Mouse (Mus musculus) MEL (cell line): ENCODE data around the gene Adra1d. TPM values are rescaled to one million over a fixed set of nuclear protein-coding genes. Genes with fewer than 3 reads are reported as not detected.

ENCODE experiments used
- DNase-seq: peaks from one replicate; pipeline ENCODE4 v3.0.0; 2011; ENCODE audit warnings: low read depth, low spot score
- H3K27ac ChIP-seq: 2 replicates; pipeline ENCODE4 v1.5.1; 2012; ENCODE audit warnings: low read depth, mild to moderate bottlenecking, control low read depth, low read length, moderate library complexity; ENCODE audit not compliant: control insufficient read depth
- H3K27me3 ChIP-seq, 2 experiments: fragments of 150-350 bp in 1 of 2; sonication (generic) in 1 of 2; 2 replicates each; pipeline ENCODE4 v1.6.1; 2012; ENCODE audit warnings: low read length in 2 of 2, mild to moderate bottlenecking in 2 of 2, improper control_type of control experiment in 1 of 2, moderate library complexity in 1 of 2; ENCODE audit not compliant: insufficient read depth in 2 of 2, control insufficient read depth in 1 of 2
- H3K36me3 ChIP-seq, 2 experiments: 2 replicates each; pipeline ENCODE4 v1.6.1; 2012 to 2014; ENCODE audit warnings: low read length in 2 of 2, improper control_type of control experiment in 1 of 2, inconsistent platforms in 1 of 2, mild to moderate bottlenecking in 1 of 2; ENCODE audit not compliant: insufficient read depth in 2 of 2, control insufficient read depth in 1 of 2
- H3K4me1 ChIP-seq, 2 experiments: fragments of 150-350 bp in 1 of 2; sonication (generic) in 1 of 2; 2 replicates each; pipeline ENCODE4 v1.6.1; 2012; ENCODE audit warnings: low read length in 2 of 2, improper control_type of control experiment in 1 of 2, mild to moderate bottlenecking in 1 of 2; ENCODE audit not compliant: insufficient read depth in 2 of 2, control insufficient read depth in 1 of 2
- H3K4me3 ChIP-seq, 2 experiments: fragments of 150-350 bp in 1 of 2; sonication (generic) in 1 of 2; 2 replicates each; pipeline ENCODE4 v1.5.1; 2012; ENCODE audit warnings: low read depth in 2 of 2, low read length in 2 of 2, mild to moderate bottlenecking in 2 of 2, moderate library complexity in 2 of 2, control low read depth in 1 of 2, improper control_type of control experiment in 1 of 2; ENCODE audit not compliant: control insufficient read depth in 1 of 2, insufficient read depth in 1 of 2
- H3K79me2 ChIP-seq: 2 replicates; pipeline ENCODE4 v1.6.1; 2012; ENCODE audit warnings: mild to moderate bottlenecking, low read length, moderate library complexity; ENCODE audit not compliant: control insufficient read depth, poor library complexity, insufficient read depth
- H3K9ac ChIP-seq: 2 replicates; pipeline ENCODE4 v1.6.1; 2012; ENCODE audit warnings: low read depth, mild to moderate bottlenecking, control low read depth, low read length, moderate library complexity; ENCODE audit not compliant: control insufficient read depth, poor library complexity, severe bottlenecking
- H3K9me3 ChIP-seq: fragments of 150-350 bp; sonication (generic); replicated peaks from 2 replicates; pipeline ENCODE4 v1.6.1; 2012; ENCODE audit warnings: mild to moderate bottlenecking, low read length, improper control_type of control experiment, moderate library complexity; ENCODE audit not compliant: insufficient read depth
- CHD1 ChIP-seq: IDR thresholded peaks from 2 replicates; pipeline ENCODE4 v1.6.1; 2012; ENCODE audit warnings: low read depth, mild to moderate bottlenecking, inconsistent platforms, low read length, improper control_type of control experiment
- E2F4 ChIP-seq: IDR thresholded peaks from 2 replicates; pipeline ENCODE4 v1.6.1; 2011; ENCODE audit warnings: low read depth, low read length, improper control_type of control experiment, borderline replicate concordance
- GABPA ChIP-seq: IDR thresholded peaks from 2 replicates; pipeline ENCODE4 v1.6.1; 2012; ENCODE audit warnings: low read depth, mild to moderate bottlenecking, inconsistent platforms, low read length, improper control_type of control experiment, moderate library complexity
- KAT2A ChIP-seq: conservative IDR thresholded peaks from 2 replicates; pipeline ENCODE4 v1.6.1; 2012; ENCODE audit warnings: low read depth, low read length, improper control_type of control experiment, inconsistent platforms
- MAFK ChIP-seq: IDR thresholded peaks from 2 replicates; pipeline ENCODE4 v1.6.1; 2011; ENCODE audit warnings: low read depth, mild to moderate bottlenecking, low read length, improper control_type of control experiment, borderline replicate concordance
- MAZ ChIP-seq: IDR thresholded peaks from 2 replicates; pipeline ENCODE4 v1.6.1; 2012; ENCODE audit warnings: low read depth, mild to moderate bottlenecking, inconsistent platforms, low read length, improper control_type of control experiment
- MEF2A ChIP-seq: IDR thresholded peaks from 2 replicates; pipeline ENCODE4 v1.6.1; 2014; ENCODE audit warnings: low read depth, mild to moderate bottlenecking, inconsistent platforms, low read length, improper control_type of control experiment; ENCODE audit not compliant: poor library complexity, insufficient replicate concordance, severe bottlenecking; ENCODE audit errors: extremely low read depth
- NRF1 ChIP-seq: IDR thresholded peaks from 2 replicates; pipeline ENCODE4 v1.6.1; 2014; ENCODE audit warnings: low read depth, mild to moderate bottlenecking, inconsistent platforms, low read length, improper control_type of control experiment, moderate library complexity; ENCODE audit not compliant: poor library complexity, insufficient read depth, severe bottlenecking
- POLR2AphosphoS5 ChIP-seq: IDR thresholded peaks from 2 replicates; pipeline ENCODE4 v1.6.1; 2012; ENCODE audit warnings: low read depth, borderline replicate concordance, mild to moderate bottlenecking, inconsistent platforms, low read length, moderate library complexity, mixed read lengths
- RAD21 ChIP-seq: IDR thresholded peaks from 2 replicates; pipeline ENCODE4 v1.6.1; 2011; ENCODE audit warnings: mild to moderate bottlenecking, low read depth, low read length, improper control_type of control experiment
- SMC3 ChIP-seq: IDR thresholded peaks from 2 replicates; pipeline ENCODE4 v1.6.1; 2011; ENCODE audit warnings: low read depth, low read length, improper control_type of control experiment
- TAL1 ChIP-seq: IDR thresholded peaks from 2 replicates; pipeline ENCODE4 v1.6.1; 2012; ENCODE audit warnings: mild to moderate bottlenecking, inconsistent platforms, low read length, moderate library complexity, mixed read lengths
- USF1 ChIP-seq: IDR thresholded peaks from 2 replicates; pipeline ENCODE4 v1.6.1; 2014; ENCODE audit warnings: low read depth, mild to moderate bottlenecking, inconsistent platforms, low read length, improper control_type of control experiment, moderate library complexity
- ZC3H11A ChIP-seq: IDR thresholded peaks from 2 replicates; pipeline ENCODE4 v1.6.1; 2012; ENCODE audit warnings: low read depth, mild to moderate bottlenecking, inconsistent platforms, low read length, improper control_type of control experiment
- polyA plus RNA-seq, 2 experiments: library from polyadenylated mRNA; stranded (reverse) in 1 of 2; unstranded in 1 of 2; fragments of >175 nt in 1 of 2; fragments of >200 nt in 1 of 2; gene quantifications; 2 replicates each; pipeline versions ENCODE4 v1.2.1 to v1.2.4; 2012; ENCODE audit warnings: low replicate concordance in 2 of 2, low read depth in 1 of 2; ENCODE audit not compliant: insufficient read length in 2 of 2, insufficient read depth in 1 of 2, missing spikeins in 1 of 2
- total RNA-seq: library from RNA; depleted of rRNA; stranded (reverse); fragments of 300-350 nt; gene quantifications from 2 replicates; pipeline ENCODE4 v1.2.3, GENCODE M21; 2012

The Adra1d gene
- total and polyA plus RNA-seq, 3 experiments, result not detected

- Histone ChIP-seq H3K9ac (no peak overlapping the region), H3K4me1 (no peaks in the 10 kb centered on the region), H3K36me3 (no peaks in the 10 kb centered on the region), H3K9me3 (no peaks in the 10 kb centered on the region), H3K4me3 (no peak overlapping the region), H3K79me2 (no peaks in the 10 kb centered on the region), H3K27me3 (no peaks in the 10 kb centered on the region), H3K27ac (no peak overlapping the region)
- no peak for TF ChIP-seq ZC3H11A
- no peak for TF ChIP-seq MAFK
- no peak for TF ChIP-seq POLR2AphosphoS5
- TF ChIP-seq E2F4, result no peak
- TF ChIP-seq KAT2A, result no peak
- TF ChIP-seq MEF2A, result no peak
- no peak for TF ChIP-seq GABPA
- no peak for TF ChIP-seq USF1
- TF ChIP-seq CHD1, result no peak
- TF ChIP-seq RAD21, result no peak
- TF ChIP-seq SMC3, result no peak
- TF ChIP-seq TAL1, result no peak
- no peak for DNase-seq
These were observed 15.2 kb downstream of the Adra1d start for GRCm38 (mm10) chr2:131546745-131547408.

- no peak overlapping the region for H3K4me3 ChIP-seq
These were observed 15.8 kb downstream of the Adra1d start for GRCm38 (mm10) chr2:131546308-131546700.

More at GRCm38 (mm10) chr2:131546308-131546700, 15.8 kb downstream of the Adra1d start:
- Histone ChIP-seq H3K36me3 (no peaks in the 10 kb centered on the region), H3K9ac (no peak overlapping the region), H3K4me1 (no peaks in the 10 kb centered on the region), H3K79me2 (no peaks in the 10 kb centered on the region), H3K27ac (no peak overlapping the region), H3K27me3 (no peaks in the 10 kb centered on the region), H3K9me3 (no peaks in the 10 kb centered on the region)
- TF ChIP-seq NRF1 (no peak), MAZ (no peak)
- no peak for DNase-seq
